Mouse (Mus musculus) liver, postnatal 0 days (tissue): Measurements from ENCODE around the gene Pld1. TPM values are rescaled to one million over a fixed set of nuclear protein-coding genes. Genes with fewer than 3 reads are reported as not detected.

ENCODE experiments used
- ATAC-seq: fragments of 200-750 bp; cut with Nextera tagmentation; 2 replicates; pipeline ENCODE4 v1.8.0; 2017; ENCODE audit warnings: mild to moderate bottlenecking, moderate library complexity
- DNase-seq: peaks from one replicate; pipeline ENCODE4 v3.0.0-alpha.2; 2016
- H3K27ac ChIP-seq: fragments of 300-500 bp; sonication (generic); 2 replicates; pipeline ENCODE4 v1.5.1; 2014; ENCODE audit warnings: antibody characterized with exemption, moderate library complexity, mild to moderate bottlenecking, low read depth
- H3K27me3 ChIP-seq: fragments of 300-500 bp; sonication (generic); 2 replicates; pipeline ENCODE4 v1.6.1; 2014; ENCODE audit warnings: low read length, control low read depth, mixed read lengths; ENCODE audit not compliant: insufficient read depth
- H3K36me3 ChIP-seq: fragments of 300-500 bp; sonication (generic); replicated peaks from 2 replicates; pipeline ENCODE4 v1.6.1; 2014; ENCODE audit warnings: mild to moderate bottlenecking, control low read depth, low read length, moderate library complexity, mixed read lengths; ENCODE audit not compliant: insufficient read depth
- H3K4me1 ChIP-seq: fragments of 300-500 bp; sonication (generic); 2 replicates; pipeline ENCODE4 v1.6.1; 2014; ENCODE audit warnings: antibody characterized with exemption, mild to moderate bottlenecking, control low read depth; ENCODE audit not compliant: insufficient read depth
- H3K4me2 ChIP-seq: fragments of 300-500 bp; sonication (generic); 2 replicates; pipeline ENCODE4 v1.6.1; 2014; ENCODE audit warnings: low read depth, mild to moderate bottlenecking, low read length, moderate library complexity, mixed read lengths
- H3K4me3 ChIP-seq: fragments of 300-500 bp; sonication (generic); 2 replicates; pipeline ENCODE4 v1.5.1; 2014; ENCODE audit warnings: low read depth, low read length
- H3K9ac ChIP-seq: fragments of 300-500 bp; sonication (generic); replicated peaks from 2 replicates; pipeline ENCODE4 v1.6.1; 2014; ENCODE audit warnings: mild to moderate bottlenecking, moderate library complexity
- H3K9me3 ChIP-seq: fragments of 300-500 bp; sonication (generic); 2 replicates; pipeline ENCODE4 v1.6.1; 2016; ENCODE audit warnings: mild to moderate bottlenecking, control low read depth, low read length, mixed read lengths
- CTCF ChIP-seq: sonication (generic); IDR thresholded peaks from 2 replicates; pipeline ENCODE4 v1.5.1; 2016; ENCODE audit warnings: antibody characterized with exemption, low read depth
- EP300 ChIP-seq: IDR thresholded peaks from 2 replicates; pipeline ENCODE4 v1.6.1; 2016; ENCODE audit warnings: antibody characterized with exemption, low read depth, mild to moderate bottlenecking
- WGBS: fragments of 180-500 bp; shearing (Covaris S2); extraction: QIAGEN DNeasy Blood & Tissue Kit; methylation state at CpG from one replicate; pipeline ENCODE4 v1.1.7; 2014; ENCODE audit not compliant: insufficient replicate concordance; 5-methylcytosine and 5-hydroxymethylcytosine counted together
- polyA plus RNA-seq: library from polyadenylated mRNA; unstranded; fragments of >200 nt; fragmentation: Nextera tagmentation; extraction: Ambion mirVana; gene quantifications from 2 replicates; pipeline ENCODE4 v1.2.1, GENCODE M21; 2015

The Pld1 gene
- polyA plus RNA-seq, 1 experiment from 2014 or later = 5.1 TPM

DNA sequence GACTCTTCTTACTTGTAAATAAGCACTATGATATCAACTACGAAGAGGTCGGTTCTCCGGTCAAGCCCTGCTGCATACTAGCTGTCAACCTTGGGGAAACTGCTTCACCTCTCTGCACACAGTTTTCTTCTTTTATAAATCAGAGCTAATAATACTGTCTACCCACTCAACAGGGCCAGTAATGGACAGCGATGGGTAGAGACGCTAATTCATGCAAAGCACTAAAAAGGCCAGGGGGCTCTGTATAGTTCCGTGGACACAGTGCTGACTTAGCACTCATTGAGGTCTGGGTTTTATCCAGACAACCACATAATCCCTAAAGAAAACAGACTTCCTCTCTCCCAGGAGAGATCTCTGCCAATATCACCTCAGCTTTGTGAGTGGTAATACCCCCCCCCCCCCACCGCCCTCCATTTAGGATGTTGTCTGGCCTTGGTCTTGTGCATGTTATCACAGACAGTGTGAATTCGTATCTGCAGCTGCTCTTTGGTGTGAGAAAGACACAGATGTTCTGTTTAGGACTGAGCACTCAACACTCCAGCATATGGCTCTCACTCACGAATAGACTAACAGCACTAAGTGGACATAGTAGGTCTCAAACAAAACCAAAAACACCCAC lies 155.3 kb downstream of the Pld1 start:
- Histone ChIP-seq H3K9me3 (no peaks in the 10 kb centered on the region), H3K4me3 (no peak overlapping the region), H3K27ac (no peak overlapping the region), H3K4me2 (no peak overlapping the region), H3K9ac (no peak overlapping the region), H3K36me3 (peaks cover 21% of the 10 kb centered on the region), H3K27me3 (no peaks in the 10 kb centered on the region), H3K4me1 (no peaks in the 10 kb centered on the region)
- ATAC-seq = no peak
- no peak for DNase-seq
- TF ChIP-seq CTCF (no peak), EP300 (no peak)
- WGBS = 82% methylated on average over 9 of the region's 9 CpGs

DNA sequence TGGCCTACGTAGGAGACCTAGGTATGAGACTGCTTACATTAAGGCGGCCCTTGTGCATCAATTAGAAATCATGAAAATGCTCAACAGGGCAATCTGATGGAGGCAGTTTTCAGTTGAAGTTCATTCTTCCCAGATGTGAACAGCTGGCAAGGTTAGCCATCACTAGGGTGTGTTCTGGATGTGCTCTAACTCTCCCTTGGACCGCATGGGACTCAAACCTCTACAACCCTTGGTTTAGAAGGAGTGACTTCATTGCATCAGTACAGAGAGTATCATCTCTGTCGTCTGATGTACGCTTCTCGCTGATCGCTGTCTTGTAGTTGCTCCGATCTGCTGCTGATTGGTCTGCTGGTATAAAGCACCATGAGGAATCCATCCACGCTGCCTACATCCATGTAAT lies 157.0 kb downstream of the Pld1 start:
- TF ChIP-seq CTCF (no peak), EP300 (no peak)
- no peak for ATAC-seq

DNA sequence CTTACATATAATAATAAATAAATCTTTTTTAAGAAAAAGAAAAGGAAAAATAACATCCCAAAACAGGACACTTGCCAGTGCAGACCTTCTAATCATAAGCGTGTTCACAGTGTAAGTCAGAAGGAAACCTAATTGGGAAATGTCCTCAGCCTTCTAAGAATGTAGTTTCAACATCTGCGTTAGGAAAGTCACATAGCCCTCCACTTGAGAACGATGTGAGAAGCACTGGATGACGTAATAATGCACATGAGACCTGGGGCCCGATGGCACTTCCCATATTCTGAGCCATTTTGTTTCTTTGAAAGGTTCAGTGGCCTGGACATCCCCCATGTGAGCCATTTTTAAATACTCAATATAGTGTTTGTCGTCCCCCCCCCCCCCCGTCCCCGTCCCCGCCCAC lies 160.7 kb downstream of the Pld1 start:
- H3K9ac ChIP-seq = no peak overlapping the region
- H3K27me3 ChIP-seq = no peaks in the 10 kb centered on the region
- 64% methylated on average over 6 of the region's 9 CpGs for WGBS
- ATAC-seq = 0 out of 2 replicates have a peak, but pooled peaks have one; percentile 25
- peaks cover 33% of the 10 kb centered on the region for H3K36me3 ChIP-seq
- H3K27ac ChIP-seq = no peak overlapping the region
- no peak overlapping the region for H3K4me2 ChIP-seq
- H3K4me3 ChIP-seq = no peak overlapping the region
- TF ChIP-seq EP300 (no peak), CTCF (no peak)
- no peaks in the 10 kb centered on the region for H3K9me3 ChIP-seq
- no peaks in the 10 kb centered on the region for H3K4me1 ChIP-seq
- DNase-seq = no peak

More for the DNA sequence above, 157.0 kb downstream of the Pld1 start:
- 91% methylated on average over 9 of the region's 9 CpGs for WGBS
- Histone ChIP-seq H3K27ac (no peak overlapping the region), H3K27me3 (no peaks in the 10 kb centered on the region), H3K4me1 (no peaks in the 10 kb centered on the region), H3K36me3 (peaks cover 23% of the 10 kb centered on the region), H3K9ac (no peak overlapping the region), H3K4me2 (no peak overlapping the region), H3K4me3 (no peak overlapping the region), H3K9me3 (no peaks in the 10 kb centered on the region)
- no peak for DNase-seq

DNA sequence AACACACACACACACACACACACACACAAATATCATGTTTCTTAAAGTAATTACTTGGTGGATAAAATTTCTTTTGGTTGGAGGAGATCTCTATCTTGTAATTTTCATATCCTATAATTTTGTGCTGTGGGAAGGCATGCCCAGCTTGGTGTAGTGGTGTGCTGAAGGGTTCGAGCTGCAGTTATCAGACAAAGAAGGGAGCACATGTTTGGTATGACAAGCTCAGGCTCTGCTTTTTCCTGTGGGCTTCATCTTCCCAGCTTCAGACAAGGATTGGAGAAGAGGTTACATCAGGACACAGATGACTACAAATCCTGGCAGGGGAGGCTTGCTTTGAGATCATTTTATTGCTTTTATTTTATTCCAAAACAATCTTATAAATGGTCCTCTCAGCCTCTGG lies 166.5 kb downstream of the Pld1 start:
- Histone ChIP-seq H3K9me3 (no peaks in the 10 kb centered on the region), H3K36me3 (peaks cover 25% of the 10 kb centered on the region), H3K4me2 (no peak overlapping the region), H3K27me3 (no peaks in the 10 kb centered on the region), H3K27ac (no peak overlapping the region), H3K9ac (no peak overlapping the region), H3K4me1 (no peaks in the 10 kb centered on the region), H3K4me3 (no peak overlapping the region)
- ATAC-seq = no peak
- 63% methylated on average over 1 of the region's 1 CpGs for WGBS
- TF ChIP-seq EP300 (no peak), CTCF (no peak)
- DNase-seq = no peak

DNA sequence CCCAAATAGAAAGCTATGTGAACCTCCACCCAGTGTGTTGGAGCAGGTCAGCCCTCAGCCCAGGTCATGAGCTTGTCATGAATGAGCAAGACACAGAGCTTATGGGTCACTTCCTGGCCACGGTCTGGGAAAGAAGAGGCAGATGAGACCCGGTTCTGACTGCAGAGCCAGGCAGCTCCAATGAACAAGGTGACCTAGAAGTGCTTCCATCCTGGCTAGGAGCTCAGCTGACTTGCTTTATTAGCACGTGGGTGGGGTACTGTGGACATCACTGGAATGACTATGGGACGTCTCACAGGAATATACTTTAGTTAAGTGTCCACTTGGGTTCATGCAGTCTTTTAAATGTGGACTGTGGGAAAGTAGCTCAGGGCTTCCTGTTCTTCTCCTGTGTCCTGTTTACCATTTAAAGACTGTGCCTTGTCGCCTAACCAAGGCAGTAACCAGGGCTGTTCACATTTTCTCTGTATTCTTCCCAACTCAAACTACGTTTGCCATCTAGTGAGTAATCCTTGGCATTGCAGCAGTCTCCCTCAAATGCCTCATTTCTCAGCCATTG lies 169.0 kb downstream of the Pld1 start:
- no peaks in the 10 kb centered on the region for H3K9me3 ChIP-seq
- H3K27me3 ChIP-seq = no peaks in the 10 kb centered on the region
- H3K27ac ChIP-seq = no peak overlapping the region
- no peak overlapping the region for H3K9ac ChIP-seq
- H3K4me2 ChIP-seq = no peak overlapping the region
- H3K36me3 ChIP-seq = peaks cover 12% of the 10 kb centered on the region
- ATAC-seq (peak; percentile 44; the same call in 1 of the 2 replicates), DNase-seq (no peak)
- 28% methylated on average over 6 of the region's 6 CpGs for WGBS
- H3K4me3 ChIP-seq = no peak overlapping the region
- TF ChIP-seq EP300 (no peak), CTCF (peak; percentile 71)
- no peaks in the 10 kb centered on the region for H3K4me1 ChIP-seq

DNA sequence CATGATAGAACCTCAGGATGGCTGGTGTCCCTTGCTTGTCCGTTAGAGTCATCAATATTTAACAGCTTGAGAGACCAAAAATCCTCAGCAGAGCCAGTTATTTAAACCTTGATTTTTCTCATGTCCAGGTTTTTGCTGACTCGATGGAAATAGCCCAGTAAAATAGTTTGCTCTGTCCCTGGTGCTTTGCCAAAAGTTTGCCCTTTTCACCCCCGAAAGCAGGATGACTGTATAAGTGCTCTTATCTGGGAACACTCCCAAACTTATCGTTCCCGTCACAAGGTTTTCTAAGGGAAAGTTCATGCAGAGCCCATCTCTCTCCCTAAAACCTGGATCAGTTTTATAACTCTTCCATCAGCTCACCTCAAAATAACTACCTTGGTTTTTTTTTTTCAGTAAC lies 173.0 kb downstream of the Pld1 start:
- ATAC-seq = peak; percentile 45; the same call in 1 of the 2 replicates
- Histone ChIP-seq H3K36me3 (peaks cover 19% of the 10 kb centered on the region), H3K27ac (no peak overlapping the region), H3K27me3 (no peaks in the 10 kb centered on the region), H3K4me2 (no peak overlapping the region), H3K9ac (no peak overlapping the region), H3K4me3 (no peak overlapping the region), H3K4me1 (no peaks in the 10 kb centered on the region), H3K9me3 (no peaks in the 10 kb centered on the region)
- TF ChIP-seq EP300 = no peak
- no peak for TF ChIP-seq CTCF
- DNase-seq = peak; percentile 40
- WGBS = 71% methylated on average over 5 of the region's 5 CpGs
